In genomic region chr15:88917126-88917525, GRCm38 (mm10) we compare ENCODE assay signal across 22 mouse cellular contexts. TPM values are rescaled to one million over a fixed set of nuclear protein-coding genes. Genes with fewer than 3 reads are reported as not detected.
A peak's percentile ranks its signal among the peaks of the same experiment; 100 is the strongest.
DNase-seq lines count a peak whose midpoint lies in the region; ATAC-seq and TF ChIP-seq lines count a peak whose summit lies in the region.
"Had no signal": no experiment of that assay in that cellular context is flagged by ENCODE, and none has a peak within 500 bp of the region (broad histone marks: within the 10 kb centered on the region; RNA-seq: fewer than 3 reads in every experiment).

No protein-coding gene starts in this region.

- no peak for ATAC-seq in CD4-positive, CD25-positive, alpha-beta regulatory T cell, adult 4 months
- ATAC-seq: activated CD4-positive, CD25-positive, alpha-beta regulatory T cell, adult 4 months; Patski had no signal

- no peaks in the 10 kb centered on the region for H3K9me3 ChIP-seq in E14TG2a.4 (ENCODE audit: low read length)
- H3K9me3 ChIP-seq: G1E had no signal

- TF ChIP-seq CTCF in E14TG2a.4 (conservative IDR thresholded peaks at IDR 0.05; ENCODE audit: low read length), result no peak

- H3K36me3 ChIP-seq in E14TG2a.4 (ENCODE audit: insufficient read depth, low read length), result no peaks in the 10 kb centered on the region
- H3K36me3 ChIP-seq: G1E had no signal

- DNase-seq in heart, adult 11 months, result peak; percentile 85
- no peak for DNase-seq in heart, adult 8-10 months (ENCODE audit: low spot score)
- DNase-seq: adrenal gland, adult 2 months; adrenal gland, adult 8-10 months; adrenal gland, postnatal 10 days; adrenal gland, postnatal 14 days; adrenal gland, postnatal 25 days; adrenal gland, postnatal 36 days; B cell, adult 2 months; cerebellum, adult 11 months; cerebellum, adult 11-12 months; cerebellum, adult 18-20 months; cerebellum, adult 2 months; cerebellum, adult 8-10 months had no signal

- peaks cover 88% of the 10 kb centered on the region for H3K4me1 ChIP-seq in E14TG2a.4 (replicated peaks; ENCODE audit: low read depth, low read length)

- peak overlapping the region; percentile 26; the same call in 1 of the 2 replicates for H3K4me3 ChIP-seq in E14TG2a.4 (replicated peaks; ENCODE audit: low read length)

- H3K27me3 ChIP-seq in E14TG2a.4 (ENCODE audit: insufficient read depth, low read length), result peaks cover 8% of the 10 kb centered on the region

RNA-seq across cellular contexts. Expression of gene Ttll8, which starts 37.1 kb away (rescaled TPM):
- not detected for total RNA-seq in heart, adult 8-10 months (2022)
- polyA plus RNA-seq in CD4-positive, CD25-positive, alpha-beta regulatory T cell, adult 4 months (2017; shearing (Covaris generic)), result not detected
- total RNA-seq: adrenal gland, adult 8-10 months; adrenal gland, postnatal 10 days; adrenal gland, postnatal 14 days; adrenal gland, postnatal 25 days; CH12.LX; MEL had no signal
- polyA plus RNA-seq: activated CD4-positive, CD25-positive, alpha-beta regulatory T cell, adult 4 months; adrenal gland, adult 2 months; C2C12; G1E had no signal

RNA-seq across cellular contexts. Expression of gene Pim3, which starts 55.1 kb away (rescaled TPM):
- 100 to 1,000 TPM in 1 of 4 experiments, 10 to 100 TPM in 3; 70.8 to 183 (median 86.1) TPM for total RNA-seq in heart, adult 8-10 months (2022)
- 1 to 10 TPM; 1.5 to 4.3 TPM for polyA plus RNA-seq in CD4-positive, CD25-positive, alpha-beta regulatory T cell, adult 4 months (2017; shearing (Covaris generic))
